Mouse (Mus musculus) liver, embryonic 18 days (tissue): Measurements from ENCODE around the gene Dynlrb1. TPM values are rescaled to one million over a fixed set of nuclear protein-coding genes. Genes with fewer than 3 reads are reported as not detected.

Experiments used
- polyA plus RNA-seq: library from polyadenylated mRNA; depleted of rRNA; stranded (reverse); fragments of >200 nt; gene quantifications from 2 replicates; pipeline ENCODE4 v1.2.3, GENCODE M21; 2012; rRNA removed

Gene Dynlrb1
- polyA plus RNA-seq = 162 and 180 TPM in 2 replicates

DNA sequence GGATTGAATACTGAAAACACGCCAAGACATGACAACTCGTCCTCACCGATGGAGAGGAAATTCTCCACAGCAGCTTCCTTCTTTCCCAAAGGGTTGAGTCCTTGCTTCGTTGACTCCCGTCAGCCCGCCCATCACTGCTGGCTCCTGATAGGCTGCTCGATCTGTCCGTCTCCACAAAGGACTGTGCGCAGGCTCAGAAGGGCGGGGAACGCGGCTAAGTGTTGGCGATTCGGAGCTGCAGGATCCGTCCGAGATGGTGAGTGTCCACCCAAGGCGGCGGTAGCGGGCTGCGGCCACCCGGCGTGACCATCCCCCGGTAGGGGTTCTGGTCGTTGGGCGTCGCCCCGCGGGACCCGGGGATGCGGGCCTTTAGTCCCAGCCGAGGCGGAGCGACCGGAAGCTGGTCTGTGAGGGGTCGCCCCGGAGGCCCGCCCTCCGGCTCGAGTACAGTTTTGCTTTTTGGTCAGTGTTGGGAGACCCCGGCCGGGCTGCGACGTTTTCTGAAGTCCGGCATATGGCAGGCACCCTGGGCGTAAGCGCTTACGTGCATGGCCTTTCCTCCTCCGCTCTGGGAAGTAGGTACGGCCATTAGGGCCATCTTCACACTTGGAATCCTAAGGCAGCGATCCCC is at the start of gene Dynlrb1:
Gene Dynlrb1 (plus strand): TSS at position 172 of the 631 bp plus-strand sequence.

GRCm38 (mm10) chr2:155276195-155276594 is 39.9 kb downstream of the Dynlrb1 start, which contains the start of gene Map1lc3a:
TSS of gene Map1lc3a (plus strand) at chr2:155276297.

Other genes with a start within 250 kb of the Dynlrb1 start
- gene Gm14226, start 218.3 kb upstream of the Dynlrb1 start, polyA plus RNA-seq = 0.30 and 0.38 TPM in 2 replicates
- gene Ahcy, start 162.0 kb upstream of the Dynlrb1 start, polyA plus RNA-seq = 276 and 345 TPM in 2 replicates
- 7.3 and 8.5 TPM in 2 replicates for gene Itch, start 103.0 kb upstream of the Dynlrb1 start, polyA plus RNA-seq
- gene Map1lc3a, start 39.8 kb downstream of the Dynlrb1 start, polyA plus RNA-seq = 18.8 and 21.8 TPM in 2 replicates
- 18.9 and 19.1 TPM in 2 replicates for gene Pigu, start 120.9 kb downstream of the Dynlrb1 start, polyA plus RNA-seq
- 23.4 and 23.8 TPM in 2 replicates for gene Trp53inp2, start 144.5 kb downstream of the Dynlrb1 start, polyA plus RNA-seq
- gene Ncoa6, start 237.4 kb downstream of the Dynlrb1 start, polyA plus RNA-seq = 7.1 and 10.0 TPM in 2 replicates